Mouse (Mus musculus): ENCODE data around the gene Fgf13. TPM values are rescaled to one million over a fixed set of nuclear protein-coding genes. Genes with fewer than 3 reads are reported as not detected.

Gene Fgf13
- total RNA-seq, 2 experiments from 2014 or later: 41.9 to 47.5 TPM

Small RNA genes lying within 50 kb of the gene (microRNA-seq; reads per million reads assigned to microRNA genes)
- gene Mir504 (ENCODE audit: borderline replicate concordance in 2 of 2): 2.9 to 5.0 reads per million in 2 experiments
